Comparison of ENCODE assay signal across 9 mouse cellular contexts in the genomic region with DNA sequence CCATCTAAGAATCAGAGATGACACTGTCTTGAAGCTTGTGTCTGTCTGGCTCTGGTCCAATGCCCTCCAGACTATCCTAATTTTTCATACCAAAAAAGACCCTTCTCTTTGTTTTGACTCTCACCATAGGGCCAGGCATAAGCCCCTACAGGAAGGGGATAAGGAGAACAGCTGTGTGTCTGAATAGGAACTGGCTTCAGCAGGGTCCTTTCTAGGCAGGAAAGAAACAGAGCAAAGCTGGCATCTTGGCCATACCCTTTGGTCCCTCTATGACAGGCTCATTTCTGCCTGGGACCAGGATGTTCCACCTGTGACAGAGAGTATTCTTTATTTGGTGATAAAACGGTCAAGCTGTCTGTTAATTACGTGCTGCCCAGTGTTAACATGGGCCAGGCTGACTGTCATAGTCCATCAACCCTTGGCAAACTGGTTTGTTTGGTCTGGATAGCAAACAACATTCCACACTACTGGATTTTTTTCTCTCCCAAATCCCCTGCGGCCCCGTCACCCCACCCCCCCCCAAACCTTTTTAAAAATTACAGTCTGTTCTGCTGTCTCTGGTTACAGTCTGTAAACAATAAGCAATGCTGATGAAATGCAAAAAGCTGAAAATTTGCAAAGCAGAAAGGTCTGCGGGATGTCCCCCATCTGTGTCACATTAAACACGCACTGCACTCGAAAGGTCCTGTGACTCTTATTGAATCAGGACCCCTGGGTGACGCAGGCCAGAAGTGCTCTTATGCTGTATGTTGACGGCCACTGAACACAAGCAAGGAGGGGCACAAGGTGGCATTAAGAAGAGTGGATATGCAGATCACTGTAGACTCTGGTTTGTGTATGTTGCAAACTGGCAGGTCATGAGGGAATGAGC.
DNase-seq lines count a peak whose midpoint lies in the region; ATAC-seq lines count a peak whose summit lies in the region.
"Had no signal": no experiment of that assay in that cellular context is flagged by ENCODE, and none has a peak within 500 bp of the region (broad histone marks: within the 10 kb centered on the region; RNA-seq: fewer than 3 reads in every experiment).

No protein-coding gene starts in this region.

- no peaks in the 10 kb centered on the region for H3K9me3 ChIP-seq in embryonic facial prominence, embryonic 13.5 days
- no peaks in the 10 kb centered on the region for H3K9me3 ChIP-seq in hindbrain, embryonic 13.5 days
- H3K9me3 ChIP-seq: heart, embryonic 12.5 days had no signal

- H3K27ac ChIP-seq in embryonic facial prominence, embryonic 13.5 days: peak overlapping the region; percentile 48; the same call in 1 of the 2 replicates
- no peak overlapping the region for H3K27ac ChIP-seq in hindbrain, embryonic 13.5 days

- intact Hi-C loops in heart, postnatal 36 days (cut with DNase I): no loop called here

- peak; percentile 27; the same call in 1 of the 2 replicates for ATAC-seq in embryonic facial prominence, embryonic 13.5 days (ENCODE audit: insufficient number of reproducible peaks, insufficient read depth, low FRiP score, low TSS enrichment, low read depth)
- ATAC-seq in hindbrain, embryonic 13.5 days (ENCODE audit: low FRiP score): no peak

- peaks cover 60% of the 10 kb centered on the region for H3K4me1 ChIP-seq in embryonic facial prominence, embryonic 13.5 days
- H3K4me1 ChIP-seq in hindbrain, embryonic 13.5 days (replicated peaks): peaks cover 13% of the 10 kb centered on the region

- H3K27me3 ChIP-seq in embryonic facial prominence, embryonic 13.5 days: no peaks in the 10 kb centered on the region
- no peaks in the 10 kb centered on the region for H3K27me3 ChIP-seq in hindbrain, embryonic 13.5 days
- H3K27me3 ChIP-seq: heart, embryonic 12.5 days had no signal

- 16% methylated on average over 9 of the region's 9 CpGs for WGBS in embryonic facial prominence, embryonic 13.5 days
- WGBS in hindbrain, embryonic 13.5 days: 60% methylated on average over 9 of the region's 9 CpGs

- no peaks in the 10 kb centered on the region for H3K36me3 ChIP-seq in embryonic facial prominence, embryonic 13.5 days
- H3K36me3 ChIP-seq in hindbrain, embryonic 13.5 days: peaks cover 3% of the 10 kb centered on the region; the same call in 1 of the 2 replicates

- no peak overlapping the region for H3K4me3 ChIP-seq in embryonic facial prominence, embryonic 13.5 days
- H3K4me3 ChIP-seq in hindbrain, embryonic 13.5 days: no peak overlapping the region
- H3K4me3 ChIP-seq: heart, embryonic 12.5 days had no signal

- peak; percentile 91 for DNase-seq in heart, adult 11 months
- DNase-seq in heart, postnatal 36 days: no peak
- DNase-seq in Muller cell, postnatal 12 days (ENCODE audit: inconsistent ontology term): peak; percentile 57
- DNase-seq in kidney, postnatal 10 days: peak; percentile 41
- DNase-seq in urinary bladder, postnatal 4 days (ENCODE audit: low spot score in 2 of 2): no peak
- no peak for DNase-seq in testis, postnatal 10 days (ENCODE audit: low spot score)

- H3K9ac ChIP-seq in embryonic facial prominence, embryonic 13.5 days: no peak overlapping the region
- H3K9ac ChIP-seq in hindbrain, embryonic 13.5 days: no peak overlapping the region
- H3K9ac ChIP-seq: heart, embryonic 12.5 days had no signal

- H3K4me2 ChIP-seq in embryonic facial prominence, embryonic 13.5 days: no peak overlapping the region
- no peak overlapping the region for H3K4me2 ChIP-seq in hindbrain, embryonic 13.5 days
- H3K4me2 ChIP-seq: heart, embryonic 12.5 days had no signal

Comparison
In these comparisons a context has a peak if more than half of its experiments do, and no peak if none do; other contexts are left out.
1. DNase-seq: peak in heart, adult 11 months (single experiment), Muller cell, postnatal 12 days (single experiment) and kidney, postnatal 10 days (single experiment); none in heart, postnatal 36 days (0 of 2), urinary bladder, postnatal 4 days (0 of 2) and testis, postnatal 10 days (single experiment).